Mouse (Mus musculus) midbrain, embryonic 12.5 days (tissue): Measurements from ENCODE around the gene Mcm5. TPM values are rescaled to one million over a fixed set of nuclear protein-coding genes. Genes with fewer than 3 reads are reported as not detected.

ENCODE experiments used
- ATAC-seq: fragments of 200-750 bp; cut with Nextera tagmentation; 2 replicates; pipeline ENCODE4 v1.8.0; 2017; ENCODE audit warnings: low read depth, moderate TSS enrichment, moderate library complexity; ENCODE audit not compliant: low FRiP score
- H3K27ac ChIP-seq: fragments of 300-500 bp; sonication (generic); replicated peaks from 2 replicates; pipeline ENCODE4 v1.5.1; 2016; ENCODE audit warnings: mild to moderate bottlenecking
- H3K27me3 ChIP-seq: fragments of 300-500 bp; sonication (generic); 2 replicates; pipeline ENCODE4 v1.6.1; 2016; ENCODE audit warnings: mild to moderate bottlenecking
- H3K36me3 ChIP-seq: fragments of 300-500 bp; sonication (generic); 2 replicates; pipeline ENCODE4 v1.6.1; 2016
- H3K4me1 ChIP-seq: fragments of 300-500 bp; sonication (generic); 2 replicates; pipeline ENCODE4 v1.6.1; 2016
- H3K4me2 ChIP-seq: fragments of 300-500 bp; sonication (generic); replicated peaks from 2 replicates; pipeline ENCODE4 v1.6.1; 2016; ENCODE audit warnings: mild to moderate bottlenecking, moderate library complexity
- H3K4me3 ChIP-seq: fragments of 300-500 bp; sonication (generic); 2 replicates; pipeline ENCODE4 v1.5.1; 2016; ENCODE audit warnings: mild to moderate bottlenecking
- H3K9ac ChIP-seq: fragments of 300-500 bp; sonication (generic); replicated peaks from 2 replicates; pipeline ENCODE4 v1.6.1; 2016; ENCODE audit warnings: mild to moderate bottlenecking, moderate library complexity
- H3K9me3 ChIP-seq: fragments of 300-500 bp; sonication (generic); 2 replicates; pipeline ENCODE4 v1.6.1; 2016; ENCODE audit warnings: mild to moderate bottlenecking
- WGBS: fragments of 180-500 bp; shearing (Covaris S2); methylation state at CpG from one replicate; pipeline ENCODE4 v1.1.7; 2016; 5-methylcytosine and 5-hydroxymethylcytosine counted together
- polyA plus RNA-seq: library from polyadenylated mRNA; unstranded; fragments of >200 nt; fragmentation: Nextera tagmentation; extraction: Ambion mirVana; gene quantifications from 2 replicates; pipeline ENCODE4 v1.2.1, GENCODE M21; 2016

Gene Mcm5
- polyA plus RNA-seq, 1 experiment from 2014 or later: 152 TPM

DNA sequence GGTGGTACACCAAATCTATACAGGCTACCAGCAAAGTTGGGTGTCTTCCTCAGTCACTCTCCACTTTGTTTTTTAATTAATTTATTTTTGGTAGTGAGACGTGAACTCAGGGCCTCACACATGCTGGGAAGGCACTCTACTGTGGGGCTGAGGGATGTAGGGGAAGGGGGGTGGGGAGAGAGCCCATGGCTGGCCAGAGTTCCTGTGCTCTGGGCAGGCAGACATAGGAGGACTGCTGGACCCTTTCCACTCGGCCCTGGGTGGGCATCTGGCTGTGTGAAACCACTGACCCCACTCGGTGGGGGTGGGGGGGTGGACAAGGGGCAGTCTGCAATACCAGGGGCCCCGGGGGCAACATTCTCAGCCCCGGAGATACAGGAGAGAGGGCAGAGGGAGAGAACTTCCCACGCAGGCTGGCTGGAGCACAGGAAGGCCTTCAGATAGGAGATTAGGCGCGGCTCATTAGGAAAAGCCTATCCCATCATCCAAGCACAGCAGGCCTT lies 5.9 kb upstream of the Mcm5 start:
- 0 out of 2 replicates have a peak, but pooled peaks have one; percentile 20 for ATAC-seq
- Histone ChIP-seq H3K4me1 (no peaks in the 10 kb centered on the region), H3K27ac (no peak overlapping the region), H3K36me3 (no peaks in the 10 kb centered on the region), H3K4me2 (no peak overlapping the region), H3K9me3 (no peaks in the 10 kb centered on the region), H3K27me3 (no peaks in the 10 kb centered on the region), H3K4me3 (no peak overlapping the region), H3K9ac (no peak overlapping the region)
- WGBS: 39% methylated on average over 8 of the region's 8 CpGs

DNA sequence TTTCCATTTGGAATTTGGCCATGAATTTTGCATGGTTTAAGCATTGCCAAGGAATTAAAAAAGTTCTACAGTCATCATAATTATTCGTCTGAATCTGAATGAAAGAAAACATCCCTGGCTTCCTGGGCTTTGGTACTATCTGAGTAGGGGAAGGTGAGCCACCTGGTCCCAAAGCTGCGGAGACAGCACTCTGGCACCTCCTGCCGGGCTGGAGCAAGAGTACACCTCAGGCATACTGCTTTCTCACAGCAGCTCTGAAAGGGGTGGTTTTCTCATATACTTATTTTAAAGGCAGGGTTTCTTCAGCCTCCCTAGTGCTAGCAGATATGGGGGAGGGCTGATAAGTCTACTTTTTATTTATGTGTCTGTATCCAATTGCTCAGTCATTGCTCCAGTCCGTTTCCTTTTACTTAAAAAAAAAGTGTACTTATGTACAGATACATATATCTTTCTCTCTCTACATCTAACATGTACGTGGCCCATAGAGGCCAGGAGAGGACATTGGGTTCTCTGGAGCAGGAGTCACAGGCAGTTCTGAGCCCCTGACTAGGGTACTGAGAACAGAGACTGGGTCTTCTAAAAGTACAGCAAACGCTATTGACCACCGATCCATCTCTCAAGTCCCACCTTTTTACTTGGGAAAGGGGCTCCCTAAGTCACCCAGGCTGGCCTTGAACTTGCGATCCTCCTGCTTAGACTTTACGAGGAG lies 688 bp upstream of the Mcm5 start:
- peak overlapping the region; percentile 84 for H3K4me2 ChIP-seq
- ATAC-seq: peak; percentile 75
- peaks cover 21% of the 10 kb centered on the region for H3K4me1 ChIP-seq
- WGBS: 1% methylated on average over 9 of the region's 9 CpGs
- peaks cover 24% of the 10 kb centered on the region for H3K36me3 ChIP-seq
- peak overlapping the region; percentile 77 for H3K27ac ChIP-seq
- no peaks in the 10 kb centered on the region for H3K9me3 ChIP-seq
- H3K4me3 ChIP-seq: peak overlapping the region; percentile 78
- no peaks in the 10 kb centered on the region for H3K27me3 ChIP-seq
- peak overlapping the region; percentile 86 for H3K9ac ChIP-seq

DNA sequence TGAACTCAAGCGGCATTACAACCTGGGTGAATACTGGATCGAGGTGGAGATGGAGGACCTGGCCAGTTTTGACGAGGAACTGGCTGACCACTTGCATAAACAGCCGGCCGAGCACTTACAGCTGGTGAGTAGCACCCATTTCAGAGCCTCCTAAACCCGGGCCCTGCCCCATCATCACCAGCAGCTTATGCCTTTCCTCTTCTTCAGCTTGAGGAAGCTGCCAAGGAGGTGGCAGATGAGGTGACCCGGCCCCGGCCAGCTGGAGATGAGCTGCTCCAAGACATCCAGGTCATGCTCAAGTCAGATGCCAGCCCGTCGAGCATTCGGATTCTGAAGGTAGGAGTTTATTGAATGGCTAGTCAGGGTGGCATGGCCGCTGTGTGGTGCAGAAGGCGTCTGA lies 724 bp downstream of the Mcm5 start:
- H3K4me1 ChIP-seq: peaks cover 21% of the 10 kb centered on the region
- H3K4me2 ChIP-seq: peak overlapping the region; percentile 84
- WGBS: 21% methylated on average over 13 of the region's 13 CpGs
- H3K27ac ChIP-seq: no peak overlapping the region
- no peaks in the 10 kb centered on the region for H3K27me3 ChIP-seq
- H3K36me3 ChIP-seq: peaks cover 38% of the 10 kb centered on the region
- H3K9ac ChIP-seq: peak overlapping the region; percentile 71
- no peak for ATAC-seq
- H3K4me3 ChIP-seq: peak overlapping the region; percentile 78
- H3K9me3 ChIP-seq: no peaks in the 10 kb centered on the region

DNA sequence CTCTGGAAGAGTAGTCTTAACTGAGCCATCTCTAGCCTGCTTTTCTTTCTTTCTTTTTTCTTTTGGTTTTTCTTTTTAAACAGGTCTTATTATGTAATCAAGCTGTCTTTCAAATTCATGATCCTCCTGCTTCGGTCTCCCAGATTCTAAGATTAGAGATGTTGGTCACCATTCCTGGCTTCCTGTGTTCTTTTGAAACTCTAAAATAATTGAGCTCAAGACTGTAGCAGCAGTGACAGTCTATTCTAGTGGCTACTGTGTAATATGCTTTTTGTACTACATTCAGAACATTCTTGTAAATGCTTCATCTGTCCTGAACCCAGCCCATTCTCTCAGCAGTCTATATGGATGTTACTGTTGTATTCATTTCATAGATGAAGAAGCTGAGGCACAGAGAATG lies 9.1 kb downstream of the Mcm5 start:
- ATAC-seq: no peak
- no peak overlapping the region for H3K27ac ChIP-seq
- H3K4me2 ChIP-seq: no peak overlapping the region
- H3K9me3 ChIP-seq: no peaks in the 10 kb centered on the region
- WGBS: 91% methylated on average over 1 of the region's 1 CpGs
- H3K4me1 ChIP-seq: no peaks in the 10 kb centered on the region
- H3K36me3 ChIP-seq: peaks cover 96% of the 10 kb centered on the region
- H3K4me3 ChIP-seq: no peak overlapping the region
- no peaks in the 10 kb centered on the region for H3K27me3 ChIP-seq
- H3K9ac ChIP-seq: no peak overlapping the region

DNA sequence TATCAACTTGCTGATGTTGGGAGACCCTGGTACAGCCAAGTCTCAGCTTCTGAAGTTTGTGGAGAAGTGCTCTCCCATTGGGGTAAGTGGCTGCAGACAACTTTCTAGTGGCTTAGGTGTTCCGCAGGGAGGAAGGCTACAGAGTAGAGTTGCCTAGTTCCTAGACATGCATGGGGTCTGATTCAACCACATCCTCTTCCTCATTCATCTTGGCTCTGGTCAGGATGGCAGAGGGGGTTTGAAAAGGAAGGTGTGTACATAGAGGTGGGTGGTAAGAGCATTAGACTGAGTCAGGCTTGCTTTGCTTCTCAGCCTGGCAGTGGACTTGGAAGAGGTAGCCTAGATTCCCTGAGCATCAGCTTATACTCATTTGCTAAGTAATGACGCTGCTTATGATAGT lies 9.9 kb downstream of the Mcm5 start:
- H3K27ac ChIP-seq: no peak overlapping the region
- peaks cover 96% of the 10 kb centered on the region for H3K36me3 ChIP-seq
- H3K4me3 ChIP-seq: no peak overlapping the region
- no peak for ATAC-seq
- H3K4me2 ChIP-seq: no peak overlapping the region
- H3K9ac ChIP-seq: no peak overlapping the region
- H3K4me1 ChIP-seq: no peaks in the 10 kb centered on the region
- 99% methylated on average over 2 of the region's 2 CpGs for WGBS
- H3K9me3 ChIP-seq: no peaks in the 10 kb centered on the region
- H3K27me3 ChIP-seq: no peaks in the 10 kb centered on the region

DNA sequence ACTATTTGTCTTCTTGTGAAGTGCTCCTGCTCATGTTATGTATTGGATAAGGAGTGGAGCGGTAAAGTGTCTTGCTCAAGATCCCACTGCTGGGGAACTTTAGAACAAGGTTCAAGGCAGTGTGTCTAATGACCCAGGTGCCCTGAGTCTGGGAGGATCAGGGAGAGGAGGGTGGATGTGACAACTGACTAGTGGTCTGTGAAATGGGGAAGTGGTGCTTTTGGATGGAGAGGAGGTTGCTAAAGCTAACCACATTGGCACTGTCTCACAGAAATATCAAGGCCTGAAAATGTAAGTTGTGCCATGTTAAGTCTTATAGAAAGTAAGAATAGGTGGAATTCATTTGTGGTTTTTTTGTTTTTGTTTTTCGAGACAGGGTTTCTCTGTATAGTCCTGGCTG lies 10.4 kb downstream of the Mcm5 start:
- no peak overlapping the region for H3K27ac ChIP-seq
- H3K9ac ChIP-seq: no peak overlapping the region
- peaks cover 96% of the 10 kb centered on the region for H3K36me3 ChIP-seq
- H3K4me3 ChIP-seq: no peak overlapping the region
- 98% methylated on average over 2 of the region's 2 CpGs for WGBS
- no peaks in the 10 kb centered on the region for H3K27me3 ChIP-seq
- no peaks in the 10 kb centered on the region for H3K9me3 ChIP-seq
- H3K4me1 ChIP-seq: no peaks in the 10 kb centered on the region
- no peak for ATAC-seq
- no peak overlapping the region for H3K4me2 ChIP-seq

DNA sequence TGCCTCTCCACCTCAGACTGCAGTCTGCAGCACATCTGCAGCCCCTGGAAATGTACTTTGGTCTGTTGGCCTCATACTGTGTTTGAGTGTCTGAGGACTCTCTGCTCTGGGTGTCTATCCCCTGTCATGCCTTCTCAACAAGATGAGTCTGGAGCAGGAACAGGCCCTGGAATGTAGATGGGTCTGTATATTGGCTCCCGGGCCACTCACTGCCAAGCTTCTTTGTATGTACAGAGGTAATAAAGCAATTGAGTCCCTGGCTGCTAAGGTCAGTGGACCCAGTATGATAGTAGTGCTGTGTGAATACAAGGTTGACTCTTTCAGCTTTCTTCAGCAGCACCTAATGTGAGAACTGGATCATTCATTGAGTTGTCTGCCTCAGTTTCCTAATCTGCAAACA lies 18.0 kb downstream of the Mcm5 start:
- Histone ChIP-seq H3K4me1 (no peaks in the 10 kb centered on the region), H3K4me2 (no peak overlapping the region), H3K27me3 (no peaks in the 10 kb centered on the region), H3K36me3 (peaks cover 70% of the 10 kb centered on the region), H3K4me3 (no peak overlapping the region), H3K27ac (no peak overlapping the region), H3K9ac (no peak overlapping the region), H3K9me3 (no peaks in the 10 kb centered on the region)
- WGBS: 80% methylated on average over 1 of the region's 1 CpGs
- no peak for ATAC-seq

DNA sequence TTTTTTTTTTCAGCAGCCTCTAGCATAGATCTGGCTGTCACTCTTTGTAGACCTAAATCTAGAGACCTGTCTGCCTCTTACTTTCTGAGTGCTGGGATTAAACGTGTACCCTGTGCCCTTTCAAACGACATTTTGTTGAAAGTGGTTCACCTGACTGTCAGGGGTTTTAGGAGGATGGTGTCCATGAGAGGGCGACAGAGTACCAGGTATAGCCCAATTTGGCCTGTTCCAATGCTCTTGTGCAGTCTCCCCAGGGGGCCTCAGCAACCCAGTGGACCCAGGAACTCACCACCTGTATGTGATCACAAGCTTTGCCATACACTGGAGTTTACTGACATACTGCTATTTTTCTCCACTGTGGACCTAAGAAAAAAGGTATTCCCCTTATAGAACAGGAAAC lies 23.1 kb downstream of the Mcm5 start:
- H3K36me3 ChIP-seq: peaks cover 19% of the 10 kb centered on the region
- H3K9ac ChIP-seq: no peak overlapping the region
- no peaks in the 10 kb centered on the region for H3K27me3 ChIP-seq
- 16% methylated on average over 3 of the region's 3 CpGs for WGBS
- no peaks in the 10 kb centered on the region for H3K9me3 ChIP-seq
- H3K4me3 ChIP-seq: no peak overlapping the region
- peaks cover under 1% of the 10 kb centered on the region; the same call in 1 of the 2 replicates for H3K4me1 ChIP-seq
- H3K4me2 ChIP-seq: no peak overlapping the region
- no peak for ATAC-seq
- no peak overlapping the region for H3K27ac ChIP-seq

DNA sequence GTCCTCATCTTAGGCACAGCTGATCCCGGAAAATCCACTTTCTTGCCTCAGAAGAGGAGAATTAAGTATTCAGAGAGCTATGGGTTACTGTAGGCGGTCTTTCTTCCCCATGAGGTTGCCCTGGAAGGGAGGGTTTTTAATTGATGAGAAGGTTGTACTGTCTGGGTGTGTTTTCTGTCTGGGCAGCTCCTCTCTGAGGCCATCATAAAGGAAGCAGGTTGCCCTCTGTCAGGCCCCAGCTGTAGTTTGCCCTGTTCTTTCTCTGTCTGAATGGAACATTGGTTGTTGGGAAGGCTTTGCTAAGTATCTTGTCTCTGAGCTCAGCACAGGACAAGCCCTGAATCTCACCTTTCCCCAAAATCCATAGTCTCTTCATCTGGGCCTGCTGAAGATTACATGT lies 24.0 kb downstream of the Mcm5 start:
- Histone ChIP-seq H3K36me3 (peaks cover 14% of the 10 kb centered on the region), H3K27ac (no peak overlapping the region), H3K4me2 (no peak overlapping the region), H3K27me3 (no peaks in the 10 kb centered on the region), H3K9me3 (no peaks in the 10 kb centered on the region), H3K4me3 (no peak overlapping the region), H3K4me1 (peaks cover 5% of the 10 kb centered on the region; the same call in 1 of the 2 replicates), H3K9ac (no peak overlapping the region)
- ATAC-seq: no peak
- 77% methylated on average over 2 of the region's 2 CpGs for WGBS

DNA sequence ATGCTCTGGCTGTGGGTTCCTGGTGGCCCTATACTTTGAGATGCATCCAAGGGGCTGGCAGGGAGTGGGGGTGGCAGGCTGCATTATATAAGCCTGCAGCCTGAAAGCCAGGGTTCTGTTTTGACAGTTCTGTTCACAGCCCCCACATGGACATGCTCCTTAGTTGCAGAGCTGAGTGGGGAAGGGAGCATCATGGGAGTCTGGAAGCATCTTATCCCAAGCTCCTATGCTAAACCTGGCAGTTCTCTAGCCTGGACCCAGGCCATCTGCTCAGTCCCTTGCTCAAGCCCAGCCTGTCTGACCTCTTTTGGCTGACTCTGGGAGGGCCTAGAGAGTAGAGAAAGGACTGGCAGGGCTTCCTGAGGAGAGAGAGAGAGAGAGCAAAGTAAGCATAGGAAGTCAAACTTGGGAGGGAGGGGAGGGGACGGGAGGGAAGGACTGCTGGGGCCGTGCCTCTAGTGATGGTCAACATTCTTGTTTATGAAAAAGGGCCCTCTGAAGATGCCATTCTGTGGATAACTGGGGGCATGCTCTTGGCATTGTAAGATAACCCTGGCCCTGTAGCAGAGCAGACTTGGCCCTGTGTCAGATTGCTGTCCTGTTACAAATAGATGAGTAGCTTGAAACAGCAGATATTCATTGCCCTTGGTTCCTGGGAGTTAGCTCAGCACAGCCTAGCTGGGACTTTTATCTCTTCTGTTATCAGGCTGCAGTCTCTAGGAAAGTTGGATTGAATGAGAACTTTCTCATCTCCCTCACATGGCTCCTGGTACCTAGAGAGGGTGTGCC lies 25.4 kb downstream of the Mcm5 start:
- 0 out of 2 replicates have a peak, but pooled peaks cover 5% of the 10 kb centered on the region for H3K36me3 ChIP-seq
- ATAC-seq: no peak
- no peaks in the 10 kb centered on the region for H3K9me3 ChIP-seq
- no peak overlapping the region for H3K27ac ChIP-seq
- no peak overlapping the region for H3K9ac ChIP-seq
- no peak overlapping the region for H3K4me2 ChIP-seq
- WGBS: 46% methylated on average over 2 of the region's 2 CpGs
- no peaks in the 10 kb centered on the region for H3K27me3 ChIP-seq
- no peak overlapping the region for H3K4me3 ChIP-seq
- peaks cover 5% of the 10 kb centered on the region; the same call in 1 of the 2 replicates for H3K4me1 ChIP-seq

DNA sequence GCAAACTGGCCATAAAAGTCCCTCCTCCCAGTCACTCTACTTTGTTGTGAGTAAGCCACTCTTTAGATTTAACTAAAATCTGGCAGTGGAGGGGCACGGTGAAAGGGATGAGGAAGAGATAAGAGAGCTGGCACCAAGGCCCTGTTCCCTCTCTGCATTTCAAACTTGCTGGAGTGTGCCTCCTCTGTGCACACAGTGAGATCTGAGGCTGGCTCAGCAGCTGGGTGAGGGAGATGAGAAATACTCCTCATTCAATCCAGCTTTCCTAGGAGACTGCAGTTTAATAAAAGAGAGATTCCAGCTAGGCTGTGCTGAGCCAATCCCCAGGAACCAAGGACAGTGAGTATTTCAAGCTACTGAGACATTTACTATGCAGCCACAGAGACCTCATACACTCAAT lies 26.4 kb downstream of the Mcm5 start:
- Histone ChIP-seq H3K27ac (no peak overlapping the region), H3K4me1 (peaks cover 5% of the 10 kb centered on the region; the same call in 1 of the 2 replicates), H3K27me3 (no peaks in the 10 kb centered on the region), H3K4me3 (no peak overlapping the region), H3K9ac (no peak overlapping the region), H3K36me3 (no peaks in the 10 kb centered on the region), H3K4me2 (no peak overlapping the region), H3K9me3 (no peaks in the 10 kb centered on the region)
- no peak for ATAC-seq
- WGBS: 52% methylated on average over 1 of the region's 1 CpGs

DNA sequence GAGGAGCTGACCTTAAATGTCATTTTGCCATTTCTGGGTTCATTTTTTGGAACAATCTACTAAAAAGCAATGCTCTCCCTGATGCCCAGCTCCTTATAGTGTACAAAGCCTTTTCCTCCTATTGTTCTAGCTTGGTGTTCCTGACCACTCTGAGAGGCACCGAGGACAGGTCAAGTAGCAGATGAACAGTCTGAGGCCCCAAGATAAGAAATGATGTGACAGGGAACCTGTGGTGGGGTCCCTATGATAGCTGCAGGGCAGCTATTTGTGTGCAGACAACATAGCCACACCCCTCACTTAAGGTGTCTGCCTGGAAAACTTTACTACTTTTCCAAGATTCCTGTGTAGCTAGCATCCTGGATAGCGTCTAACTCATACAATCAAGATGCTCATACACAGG lies 26.9 kb downstream of the Mcm5 start:
- Histone ChIP-seq H3K36me3 (no peaks in the 10 kb centered on the region), H3K4me3 (no peak overlapping the region), H3K4me1 (peaks cover 5% of the 10 kb centered on the region; the same call in 1 of the 2 replicates), H3K4me2 (no peak overlapping the region), H3K27ac (no peak overlapping the region), H3K27me3 (no peaks in the 10 kb centered on the region), H3K9me3 (no peaks in the 10 kb centered on the region), H3K9ac (no peak overlapping the region)
- ATAC-seq: no peak
- WGBS: 81% methylated on average over 2 of the region's 2 CpGs
